Mouse (Mus musculus) testis, adult 2 months (tissue): Measurements from ENCODE around the gene Syvn1. TPM values are rescaled to one million over a fixed set of nuclear protein-coding genes. Genes with fewer than 3 reads are reported as not detected.

Experiments
- H3K27ac ChIP-seq: fragments of 200-500 bp; 2 replicates; pipeline ENCODE4 v1.5.1; 2012; ENCODE audit warnings: low read depth, low read length; ENCODE audit not compliant: control insufficient read depth, insufficient read depth
- H3K27me3 ChIP-seq: fragments of 200-500 bp; 2 replicates; pipeline ENCODE4 v1.6.1; 2012; ENCODE audit warnings: mild to moderate bottlenecking, low read length, moderate library complexity; ENCODE audit not compliant: control insufficient read depth, insufficient read depth
- H3K36me3 ChIP-seq: fragments of 200-500 bp; 2 replicates; pipeline ENCODE4 v1.6.1; 2012; ENCODE audit warnings: mild to moderate bottlenecking, low read length; ENCODE audit not compliant: control insufficient read depth, insufficient read depth
- H3K4me1 ChIP-seq: fragments of 200-500 bp; 2 replicates; pipeline ENCODE4 v1.6.1; 2012; ENCODE audit warnings: low read length; ENCODE audit not compliant: control insufficient read depth, insufficient read depth
- H3K4me3 ChIP-seq: fragments of 200-500 bp; 2 replicates; pipeline ENCODE4 v1.5.1; 2012; ENCODE audit warnings: low read depth, mild to moderate bottlenecking, low read length, moderate library complexity, mixed read lengths; ENCODE audit not compliant: control insufficient read depth
- CTCF ChIP-seq: fragments of 200-500 bp; IDR thresholded peaks from 2 replicates; pipeline ENCODE4 v1.5.1; 2012; ENCODE audit warnings: low read depth, mild to moderate bottlenecking, inconsistent platforms, low read length, moderate library complexity; ENCODE audit not compliant: control insufficient read depth, insufficient read depth, insufficient replicate concordance
- POLR2A ChIP-seq: fragments of 200-500 bp; IDR thresholded peaks from 2 replicates; pipeline ENCODE4 v1.6.1; 2012; ENCODE audit warnings: low read depth, mild to moderate bottlenecking, inconsistent platforms, low read length, moderate library complexity; ENCODE audit not compliant: control insufficient read depth
- polyA plus RNA-seq: library from polyadenylated mRNA; depleted of rRNA; stranded (reverse); fragments of >200 nt; gene quantifications from 2 replicates; pipeline ENCODE4 v1.2.3, GENCODE M21; 2012

Gene Syvn1
- polyA plus RNA-seq, 1 experiment, result 33.3 TPM

DNA sequence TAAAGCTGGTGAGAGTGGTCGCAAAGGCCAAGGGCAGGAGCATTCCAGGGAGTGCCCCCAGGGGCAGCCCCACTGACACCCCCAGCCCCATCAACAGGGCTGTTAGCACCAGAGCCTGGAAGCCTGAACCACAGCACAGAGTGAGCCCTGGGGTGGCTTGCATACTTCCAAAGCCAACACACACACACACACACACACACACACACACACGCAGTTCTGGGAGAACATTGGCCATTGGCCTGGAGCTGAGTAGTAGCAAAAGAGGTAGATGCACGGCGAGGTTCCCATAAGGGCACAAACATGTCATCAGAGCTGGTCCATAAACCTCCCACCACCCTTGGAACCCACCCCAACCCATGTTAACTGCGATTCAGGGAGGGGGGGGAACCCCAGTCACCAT lies 20.2 kb downstream of the Syvn1 start:
- Histone ChIP-seq H3K4me3 (no peak overlapping the region), H3K4me1 (peaks cover 23% of the 10 kb centered on the region), H3K36me3 (no peaks in the 10 kb centered on the region), H3K27me3 (no peaks in the 10 kb centered on the region), H3K27ac (no peak overlapping the region)
- no peak for TF ChIP-seq POLR2A
- TF ChIP-seq CTCF, result no peak

DNA sequence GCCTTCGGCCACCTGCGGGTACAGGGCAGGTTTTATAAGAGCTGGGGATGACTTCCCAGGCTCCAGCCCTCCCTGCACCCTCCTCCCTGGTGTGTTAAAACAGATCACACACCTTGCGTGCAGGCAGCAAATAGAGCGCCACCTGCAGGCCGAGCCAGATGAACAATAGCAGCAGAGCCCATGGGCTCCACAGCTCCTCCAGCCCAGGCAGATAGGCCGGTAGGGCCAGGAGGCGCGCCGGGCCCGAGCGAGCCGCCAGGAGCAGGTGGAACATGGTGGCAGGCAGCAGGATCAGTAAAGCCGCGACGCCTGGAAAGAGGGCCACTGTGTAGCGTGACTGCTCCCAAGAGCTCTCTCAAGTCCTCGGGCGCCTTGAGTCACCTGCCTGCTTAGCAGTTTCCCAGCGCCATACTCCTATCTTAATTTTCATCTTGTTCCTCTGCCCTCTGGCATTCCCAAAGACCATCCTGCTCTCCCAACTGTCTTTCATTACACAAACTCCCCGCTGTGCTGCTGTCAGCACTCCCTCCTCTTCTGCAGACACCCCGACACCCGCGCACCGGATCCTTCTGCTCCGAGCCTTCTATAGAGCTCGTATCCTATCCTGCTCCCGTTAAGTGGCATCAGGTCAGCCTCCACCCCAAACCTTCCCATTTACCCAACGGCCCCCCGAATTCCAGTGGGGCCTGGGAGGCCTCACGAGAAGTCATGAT lies 20.8 kb downstream of the Syvn1 start:
- Histone ChIP-seq H3K4me3 (peak overlapping the region; percentile 10), H3K27ac (no peak overlapping the region), H3K27me3 (no peaks in the 10 kb centered on the region), H3K4me1 (peaks cover 22% of the 10 kb centered on the region), H3K36me3 (no peaks in the 10 kb centered on the region)
- 0 out of 2 replicates have a peak, but pooled peaks have one; percentile 12 for TF ChIP-seq POLR2A
- peak; percentile 81 for TF ChIP-seq CTCF

DNA sequence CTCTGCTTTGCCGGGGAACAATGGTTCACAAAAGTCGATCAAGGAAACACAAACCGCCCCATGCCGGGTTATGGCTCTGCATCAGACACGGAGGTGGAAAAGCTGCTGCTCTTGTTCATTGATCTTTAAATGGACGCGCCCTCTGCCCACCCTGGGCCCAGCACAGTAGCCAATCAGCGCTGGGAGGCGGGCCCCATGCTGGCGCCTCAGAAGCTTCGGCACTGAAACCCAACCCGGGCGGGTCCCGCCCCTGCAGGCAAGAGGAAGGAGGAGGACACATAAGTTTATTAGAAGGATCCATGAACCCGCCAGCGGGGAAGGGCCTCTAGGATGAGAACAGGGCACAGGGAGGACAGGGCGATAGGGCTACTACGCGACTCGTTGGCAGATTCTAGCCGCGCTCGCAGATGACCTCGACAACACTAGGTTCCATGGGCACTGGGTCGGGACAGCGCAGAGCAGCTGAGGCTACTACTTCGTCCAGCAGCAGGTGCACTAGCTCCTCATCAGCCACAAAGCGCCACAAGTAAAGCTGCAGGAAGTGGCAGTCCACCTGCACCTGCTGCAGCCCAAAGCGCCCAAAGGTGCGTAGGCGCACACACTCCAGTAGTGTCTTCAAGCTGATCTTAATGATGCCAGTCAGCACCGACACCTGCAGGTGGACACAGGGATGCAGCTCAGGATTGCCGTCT lies 21.5 kb downstream of the Syvn1 start, which contains the start of gene Tm7sf2:
Tm7sf2 (minus strand) TSS at position 650 of the 692 bp plus-strand sequence.
- H3K4me3 ChIP-seq, result peak within 1 kb of the TSS; percentile 41
- TF ChIP-seq POLR2A (no peak), CTCF (no peak)
- no peaks in the 10 kb centered on the region for H3K27me3 ChIP-seq
- no peak within 1 kb of the TSS for H3K27ac ChIP-seq
- H3K4me1 ChIP-seq, result peaks cover 20% of the 10 kb centered on the region
- H3K36me3 ChIP-seq, result no peaks in the 10 kb centered on the region

DNA sequence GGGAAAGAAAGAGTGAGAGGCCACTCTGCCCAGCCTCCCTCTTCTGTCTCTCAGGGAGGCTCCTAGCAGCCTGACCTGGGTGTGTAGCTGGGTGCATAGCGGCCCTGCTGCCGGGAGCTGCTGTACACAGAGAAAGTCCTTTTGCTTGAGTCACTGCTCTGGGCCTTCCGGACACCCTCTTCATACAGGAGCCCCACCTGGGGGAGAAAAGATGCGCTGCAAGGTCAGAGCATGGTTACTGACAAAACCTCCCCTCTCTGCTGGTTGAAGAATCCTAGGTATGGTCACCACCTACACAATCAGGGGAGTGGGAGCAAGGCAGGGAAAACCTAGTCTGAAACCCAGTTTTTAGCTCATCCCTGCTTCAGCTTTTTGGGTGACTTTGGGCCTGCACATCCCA lies 22.6 kb downstream of the Syvn1 start:
- no peaks in the 10 kb centered on the region for H3K27me3 ChIP-seq
- no peak for TF ChIP-seq POLR2A
- no peak for TF ChIP-seq CTCF
- no peak overlapping the region for H3K4me3 ChIP-seq
- H3K4me1 ChIP-seq, result peaks cover 19% of the 10 kb centered on the region
- no peak overlapping the region for H3K27ac ChIP-seq
- no peaks in the 10 kb centered on the region for H3K36me3 ChIP-seq

DNA sequence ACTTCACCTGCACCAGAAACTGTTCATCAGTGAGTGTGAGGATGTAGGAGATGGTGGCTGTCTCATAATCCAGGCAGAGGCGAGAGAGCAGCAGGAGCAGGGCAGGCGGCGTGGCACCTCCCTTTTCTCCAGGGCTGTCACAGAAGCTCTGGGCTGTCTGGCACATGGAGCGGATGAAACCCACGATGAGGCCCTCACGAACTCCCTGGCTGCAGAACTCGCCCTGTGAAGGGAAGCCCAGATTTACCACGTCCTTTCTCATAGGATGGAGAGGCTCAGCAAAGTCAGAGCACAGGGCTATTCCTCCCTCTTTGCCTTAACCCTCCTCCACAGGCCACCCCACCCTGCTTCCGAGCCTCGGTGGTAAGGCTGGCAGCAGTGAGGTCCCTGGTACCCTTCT lies 23.5 kb downstream of the Syvn1 start:
- no peak overlapping the region for H3K4me3 ChIP-seq
- H3K36me3 ChIP-seq, result no peaks in the 10 kb centered on the region; the same call in 1 of the 2 replicates
- H3K27me3 ChIP-seq, result no peaks in the 10 kb centered on the region
- H3K27ac ChIP-seq, result no peak overlapping the region
- peaks cover 19% of the 10 kb centered on the region for H3K4me1 ChIP-seq
- no peak for TF ChIP-seq CTCF
- no peak for TF ChIP-seq POLR2A

DNA sequence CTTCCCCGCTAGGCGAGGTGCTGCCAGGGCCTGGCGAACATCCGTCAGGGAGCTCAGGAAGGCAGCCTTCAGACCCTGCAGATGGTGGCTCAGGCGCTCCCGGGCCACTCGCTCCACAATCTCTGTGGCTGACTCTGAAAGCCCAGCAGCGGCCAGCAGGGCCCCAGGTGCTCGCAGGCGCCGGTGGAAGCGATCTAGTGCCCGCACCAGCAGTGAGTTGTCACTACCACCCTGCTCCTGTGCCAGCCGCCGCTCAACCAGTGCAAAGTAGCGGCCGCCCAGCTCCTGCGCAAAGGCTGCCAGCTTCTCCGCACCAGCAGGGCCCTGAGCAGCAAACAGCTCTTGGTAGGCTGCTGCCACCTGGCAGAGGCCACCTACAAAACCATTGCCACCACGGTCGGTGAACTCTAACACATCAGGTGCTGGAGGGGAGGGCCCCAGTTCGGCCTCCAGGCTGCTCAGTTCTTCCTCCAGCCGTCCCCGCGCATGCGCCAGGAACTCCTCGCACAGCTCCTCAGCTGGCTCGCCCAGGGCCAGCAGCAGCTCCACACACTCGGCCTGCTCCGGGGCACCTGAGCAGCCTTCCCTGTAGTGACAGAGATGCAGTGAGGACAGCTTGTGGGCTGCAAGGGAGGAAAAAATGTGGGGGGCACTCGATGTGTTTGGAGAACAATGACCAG lies 24.3 kb downstream of the Syvn1 start:
- H3K27me3 ChIP-seq, result no peaks in the 10 kb centered on the region

GRCm38 (mm10) chr19:6071261-6071660 lies 24.9 kb downstream of the Syvn1 start:
- no peaks in the 10 kb centered on the region; the same call in 1 of the 2 replicates for H3K36me3 ChIP-seq
- H3K4me3 ChIP-seq, result no peak overlapping the region
- no peaks in the 10 kb centered on the region for H3K27me3 ChIP-seq
- peaks cover 21% of the 10 kb centered on the region for H3K4me1 ChIP-seq
- no peak overlapping the region for H3K27ac ChIP-seq
- TF ChIP-seq POLR2A (no peak), CTCF (no peak)

More for the DNA sequence above, 24.3 kb downstream of the Syvn1 start:
- peaks cover 19% of the 10 kb centered on the region for H3K4me1 ChIP-seq
- TF ChIP-seq CTCF (no peak), POLR2A (no peak)
- no peak overlapping the region; the same call in 1 of the 2 replicates for H3K4me3 ChIP-seq
- no peaks in the 10 kb centered on the region; the same call in 1 of the 2 replicates for H3K36me3 ChIP-seq
- no peak overlapping the region for H3K27ac ChIP-seq
